Mouse (Mus musculus) brain, embryonic 14.5 days (tissue): ENCODE results near the gene 1700018G05Rik.

Experiments
- CTCF ChIP-seq: fragments of 200-500 bp; IDR thresholded peaks from 2 replicates; pipeline ENCODE4 v1.5.1; 2012; ENCODE audit warnings: inconsistent platforms, mild to moderate bottlenecking, moderate library complexity, borderline replicate concordance; ENCODE audit not compliant: insufficient read depth, insufficient read length; ENCODE audit errors: extremely low read depth
- POLR2A ChIP-seq: fragments of 200-500 bp; IDR thresholded peaks from 2 replicates; pipeline ENCODE4 v1.6.1; 2012; ENCODE audit warnings: mild to moderate bottlenecking, inconsistent platforms, borderline replicate concordance; ENCODE audit not compliant: poor library complexity, insufficient read depth, insufficient read length, severe bottlenecking; ENCODE audit errors: extremely low read depth

DNA sequence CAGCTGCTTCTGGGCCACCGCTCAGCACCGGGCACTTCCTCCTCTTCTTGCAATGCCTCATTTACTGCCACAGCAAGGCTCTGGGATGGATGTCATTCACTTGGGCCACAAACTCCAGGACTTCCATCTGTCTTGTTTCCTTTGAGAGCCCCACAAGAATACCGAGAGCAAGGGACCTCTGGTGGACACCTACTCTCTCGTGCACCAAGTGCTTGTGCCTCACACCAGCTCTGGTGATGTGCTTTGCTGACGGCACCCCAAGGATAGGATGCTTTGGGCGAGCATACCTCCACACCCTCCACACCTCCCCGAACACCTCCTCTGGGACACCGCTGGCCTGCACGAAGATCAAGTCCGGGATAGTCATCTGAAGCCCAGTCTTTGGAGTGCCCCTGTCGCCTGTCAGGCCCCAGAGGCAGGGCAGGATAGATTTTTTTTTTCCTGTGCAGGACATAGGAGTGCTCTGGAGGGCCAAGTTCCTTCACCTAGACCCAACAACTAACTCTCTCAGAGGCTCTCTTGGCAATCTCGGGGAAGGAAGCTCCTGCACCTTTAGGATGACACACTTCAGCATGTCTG is 4.9 kb downstream of the 1700018G05Rik start:
- TF ChIP-seq CTCF (no peak), POLR2A (no peak)
